ENCODE assay signal across 8 mouse cellular contexts in genomic region chr6:72552171-72553078, GRCm38 (mm10). TPM values are rescaled to one million over a fixed set of nuclear protein-coding genes. Genes with fewer than 3 reads are reported as not detected.
DNase-seq lines count a peak whose midpoint lies in the region; ATAC-seq and TF ChIP-seq lines count a peak whose summit lies in the region.

No protein-coding gene starts in this region.

- H3K4me3 ChIP-seq in hindbrain, embryonic 16.5 days (ENCODE audit: low read length) = peak overlapping the region; percentile 43
- peak overlapping the region; percentile 32 for H3K4me3 ChIP-seq in limb, embryonic 11.5 days (ENCODE audit: low read depth, low read length)
- peak overlapping the region; percentile 33 for H3K4me3 ChIP-seq in midbrain, embryonic 11.5 days (ENCODE audit: low read depth, low read length)
- peak overlapping the region; percentile 51 for H3K4me3 ChIP-seq in small intestine, adult 2 months (ENCODE audit: low read depth, low read length)

- no peaks in the 10 kb centered on the region for H3K9me3 ChIP-seq in hindbrain, embryonic 16.5 days (ENCODE audit: control insufficient read depth, low read length)
- no peaks in the 10 kb centered on the region for H3K9me3 ChIP-seq in limb, embryonic 11.5 days (ENCODE audit: control insufficient read depth, low read length)
- H3K9me3 ChIP-seq in midbrain, embryonic 11.5 days (ENCODE audit: control insufficient read depth, low read length) = no peaks in the 10 kb centered on the region

- peak overlapping the region; percentile 60 for H3K27ac ChIP-seq in hindbrain, embryonic 16.5 days (ENCODE audit: low read depth, low read length)
- H3K27ac ChIP-seq in limb, embryonic 11.5 days (replicated peaks; ENCODE audit: low read depth, low read length) = peak overlapping the region; percentile 75
- H3K27ac ChIP-seq in midbrain, embryonic 11.5 days (ENCODE audit: low read depth, low read length) = peak overlapping the region; percentile 54
- H3K27ac ChIP-seq in small intestine, adult 2 months (ENCODE audit: insufficient read depth, low read depth, low read length) = peak overlapping the region; percentile 69

- peak; percentile 45 for DNase-seq in layer of hippocampus, adult 11-12 months (ENCODE audit: low spot score)
- DNase-seq in layer of hippocampus, adult 9-10 months (ENCODE audit: low spot score) = no peak
- DNase-seq in cerebellum, postnatal 14 days = peak; percentile 45 to 52
- DNase-seq in gastrocnemius, adult 18-20 months (ENCODE audit: low spot score) = peak; percentile 76
- peak; percentile 79 for DNase-seq in limb, embryonic 11.5 days (ENCODE audit: low spot score)
- peak; percentile 94 for DNase-seq in midbrain, embryonic 11.5 days (ENCODE audit: low spot score, missing footprints)

- WGBS in hindbrain, embryonic 16.5 days = 16% methylated on average over 27 of the region's 27 CpGs
- WGBS in limb, embryonic 11.5 days = 10% methylated on average over 27 of the region's 27 CpGs
- WGBS in midbrain, embryonic 11.5 days = 18% methylated on average over 27 of the region's 27 CpGs
- 24% methylated on average over 27 of the region's 27 CpGs for whole genome bisulfite sequencing in small intestine, adult 2 months

- H3K4me1 ChIP-seq in hindbrain, embryonic 16.5 days (ENCODE audit: control insufficient read depth, insufficient read depth, low read depth, low read length) = peaks cover 12% of the 10 kb centered on the region
- H3K4me1 ChIP-seq in limb, embryonic 11.5 days (ENCODE audit: control insufficient read depth, insufficient read depth, low read length) = peaks cover 10% of the 10 kb centered on the region; the same call in 1 of the 2 replicates
- H3K4me1 ChIP-seq in midbrain, embryonic 11.5 days (ENCODE audit: control insufficient read depth, insufficient read depth, low read length) = peaks cover 15% of the 10 kb centered on the region
- H3K4me1 ChIP-seq in small intestine, adult 2 months (ENCODE audit: control insufficient read depth, insufficient read depth, insufficient read length, low read length) = peaks cover 33% of the 10 kb centered on the region

- peak; percentile 88 for ATAC-seq in hindbrain, embryonic 16.5 days
- ATAC-seq in limb, embryonic 11.5 days (ENCODE audit: insufficient number of reproducible peaks, low FRiP score, low TSS enrichment, low read depth) = peak; percentile 73
- peak; percentile 88 for ATAC-seq in midbrain, embryonic 11.5 days (ENCODE audit: low FRiP score)

- H3K27me3 ChIP-seq in hindbrain, embryonic 16.5 days (replicated peaks; ENCODE audit: control insufficient read depth, insufficient read depth, low read length) = no peaks in the 10 kb centered on the region
- H3K27me3 ChIP-seq in limb, embryonic 11.5 days (ENCODE audit: control insufficient read depth, insufficient read depth, low read length) = no peaks in the 10 kb centered on the region
- no peaks in the 10 kb centered on the region for H3K27me3 ChIP-seq in midbrain, embryonic 11.5 days (ENCODE audit: control insufficient read depth, insufficient read depth, low read length)
- no peaks in the 10 kb centered on the region for H3K27me3 ChIP-seq in small intestine, adult 2 months (ENCODE audit: control insufficient read depth, insufficient read depth, low read length)

- no peak for TF ChIP-seq CTCF in small intestine, adult 2 months (IDR thresholded peaks at IDR 0.05; ENCODE audit: extremely low read depth, insufficient read length, insufficient replicate concordance, low read depth, low read length)

- H3K9ac ChIP-seq in hindbrain, embryonic 16.5 days (ENCODE audit: low read depth, low read length) = peak overlapping the region; percentile 67
- peak overlapping the region; percentile 59 for H3K9ac ChIP-seq in limb, embryonic 11.5 days (ENCODE audit: low read length)
- H3K9ac ChIP-seq in midbrain, embryonic 11.5 days (ENCODE audit: low read length) = peak overlapping the region; percentile 73

- 0 out of 2 replicates have a peak, but pooled peaks have one; percentile 41 for TF ChIP-seq POLR2A in small intestine, adult 2 months (IDR thresholded peaks at IDR 0.05; ENCODE audit: low read depth, low read length)

- no peaks in the 10 kb centered on the region for H3K36me3 ChIP-seq in hindbrain, embryonic 16.5 days (ENCODE audit: control insufficient read depth, insufficient read depth, low read length)
- H3K36me3 ChIP-seq in limb, embryonic 11.5 days (ENCODE audit: control insufficient read depth, insufficient read depth, low read length) = no peaks in the 10 kb centered on the region
- no peaks in the 10 kb centered on the region for H3K36me3 ChIP-seq in midbrain, embryonic 11.5 days (ENCODE audit: control insufficient read depth, insufficient read depth, low read length)
- H3K36me3 ChIP-seq in small intestine, adult 2 months (ENCODE audit: control insufficient read depth, insufficient read depth, low read length) = no peaks in the 10 kb centered on the region

- peak overlapping the region; percentile 75 for H3K4me2 ChIP-seq in hindbrain, embryonic 16.5 days (ENCODE audit: low read length)
- H3K4me2 ChIP-seq in limb, embryonic 11.5 days (ENCODE audit: low read depth, severe bottlenecking) = peak overlapping the region; percentile 70
- H3K4me2 ChIP-seq in midbrain, embryonic 11.5 days = peak overlapping the region; percentile 65

RNA-seq across cellular contexts. Expression of gene Capg, which starts 8.2 kb away (rescaled TPM):
- total RNA-seq in gastrocnemius, adult 18-20 months (2021) = 10 to 100 TPM in 1 of 2 experiments, 1 to 10 TPM in 1; 9.2 to 14.3 TPM
- polyA plus RNA-seq in hindbrain, embryonic 16.5 days (2015; fragmentation: Nextera tagmentation; extraction: Ambion mirVana) = 9.0 and 10.2 TPM in 2 replicates
- polyA plus RNA-seq in limb, embryonic 11.5 days (2014; fragmentation: Nextera tagmentation; extraction: Ambion mirVana) = 24.5 and 26.5 TPM in 2 replicates
- polyA plus RNA-seq in midbrain, embryonic 11.5 days (2014; fragmentation: Nextera tagmentation; extraction: Ambion mirVana) = 6.6 and 8.0 TPM in 2 replicates
- 17.5 and 53.4 TPM in 2 replicates for polyA plus RNA-seq in small intestine, adult 2 months (2012; rRNA removed)

RNA-seq across cellular contexts. Expression of gene Sh2d6, which starts 30.9 kb away (rescaled TPM):
- 1 to 10 TPM in 1 of 2 experiments, under 1 TPM in 1; 0.93 to 1.3 TPM for total RNA-seq in gastrocnemius, adult 18-20 months (2021)
- 0.29 and 0.36 TPM in 2 replicates for polyA plus RNA-seq in hindbrain, embryonic 16.5 days (2015; fragmentation: Nextera tagmentation; extraction: Ambion mirVana)
- polyA plus RNA-seq in limb, embryonic 11.5 days (2014; fragmentation: Nextera tagmentation; extraction: Ambion mirVana) = 0.17 TPM in 1 of 2 replicates, not detected in the other
- 0.41 TPM in 1 of 2 replicates, not detected in the other for polyA plus RNA-seq in midbrain, embryonic 11.5 days (2014; fragmentation: Nextera tagmentation; extraction: Ambion mirVana)
- polyA plus RNA-seq in small intestine, adult 2 months (2012; rRNA removed) = 9.9 and 22.2 TPM in 2 replicates

RNA-seq across cellular contexts. Expression of gene Elmod3, which starts 45.8 kb away (rescaled TPM):
- 1 to 10 TPM; 7.3 to 8.7 TPM for total RNA-seq in gastrocnemius, adult 18-20 months (2021)
- polyA plus RNA-seq in hindbrain, embryonic 16.5 days (2015; fragmentation: Nextera tagmentation; extraction: Ambion mirVana) = 17.3 and 18.7 TPM in 2 replicates
- polyA plus RNA-seq in limb, embryonic 11.5 days (2014; fragmentation: Nextera tagmentation; extraction: Ambion mirVana) = 15.8 and 16.8 TPM in 2 replicates
- 15.4 and 17.4 TPM in 2 replicates for polyA plus RNA-seq in midbrain, embryonic 11.5 days (2014; fragmentation: Nextera tagmentation; extraction: Ambion mirVana)
- 13.3 and 22.3 TPM in 2 replicates for polyA plus RNA-seq in small intestine, adult 2 months (2012; rRNA removed)

RNA-seq across cellular contexts. Expression of gene Retsat, which starts 45.9 kb away (rescaled TPM):
- 10 to 100 TPM; 62.7 to 71.1 TPM for total RNA-seq in gastrocnemius, adult 18-20 months (2021)
- polyA plus RNA-seq in hindbrain, embryonic 16.5 days (2015; fragmentation: Nextera tagmentation; extraction: Ambion mirVana) = 7.0 and 8.4 TPM in 2 replicates
- 10.5 and 11.2 TPM in 2 replicates for polyA plus RNA-seq in limb, embryonic 11.5 days (2014; fragmentation: Nextera tagmentation; extraction: Ambion mirVana)
- 5.0 and 6.8 TPM in 2 replicates for polyA plus RNA-seq in midbrain, embryonic 11.5 days (2014; fragmentation: Nextera tagmentation; extraction: Ambion mirVana)
- polyA plus RNA-seq in small intestine, adult 2 months (2012; rRNA removed) = 51.6 and 70.7 TPM in 2 replicates
